Mouse (Mus musculus): ENCODE results near the gene Slc22a17. TPM values are rescaled to one million over a fixed set of nuclear protein-coding genes. Genes with fewer than 3 reads are reported as not detected.
A peak's percentile ranks its signal among the peaks of the same experiment; 100 is the strongest.

Slc22a17 gene
- polyA plus RNA-seq, 1 experiment from 2014 or later = 32.4 TPM

DNA sequence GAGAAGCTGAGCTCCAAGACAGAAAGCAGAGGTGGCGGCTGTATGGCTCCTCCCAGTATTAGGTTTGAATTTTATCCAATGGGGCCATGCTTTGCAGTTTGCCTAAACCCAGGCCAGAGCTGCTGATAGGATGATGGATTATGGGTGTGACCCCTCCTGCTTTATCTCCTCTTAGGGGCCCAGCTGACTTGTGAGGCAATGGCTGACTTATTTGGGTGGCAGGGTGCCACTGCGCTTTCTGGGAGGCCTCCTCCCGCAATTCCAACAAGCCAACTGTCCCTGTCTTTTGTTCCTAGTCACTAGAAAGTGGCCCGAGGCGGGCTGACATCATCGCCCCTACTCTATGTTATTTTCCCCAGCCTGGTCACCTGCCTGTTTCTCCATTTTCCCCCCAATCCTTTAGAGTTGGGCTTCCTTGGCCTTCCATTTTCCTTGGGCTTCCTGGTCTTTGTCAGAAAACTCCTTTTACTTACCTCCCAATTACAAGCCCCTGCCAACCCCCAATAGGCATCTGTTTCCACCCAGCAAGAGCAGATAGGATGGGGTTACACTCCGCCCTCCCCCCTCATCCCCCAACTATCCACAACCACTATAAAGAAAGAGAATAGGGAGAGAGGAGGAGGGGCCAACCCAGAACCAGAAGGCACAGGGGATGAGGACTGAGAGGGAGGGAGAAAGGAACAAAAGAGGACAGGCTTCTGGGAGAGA is 11.9 kb upstream of the Slc22a17 start:
- ATAC-seq (replicated peaks; ENCODE audit: low FRiP score, low TSS enrichment, low read depth) (peak; percentile 32), DNase-seq (ENCODE audit: low spot score) (peak; percentile 73)
- Histone ChIP-seq H3K27ac (ENCODE audit: low read depth) (peak overlapping the region; percentile 99), H3K9me3 (ENCODE audit: control insufficient read depth, low read length) (peaks cover 9% of the 10 kb centered on the region), H3K36me3 (ENCODE audit: control insufficient read depth, insufficient read depth, low read length) (peaks cover 14% of the 10 kb centered on the region), H3K4me2 (ENCODE audit: low read length) (peak overlapping the region; percentile 91), H3K4me1 (replicated peaks; ENCODE audit: control insufficient read depth, insufficient read depth, low read length) (peaks cover 26% of the 10 kb centered on the region), H3K27me3 (replicated peaks; ENCODE audit: control insufficient read depth, insufficient read depth, low read length) (no peaks in the 10 kb centered on the region), H3K4me3 (ENCODE audit: low read depth, low read length) (peak overlapping the region; percentile 68), H3K9ac (ENCODE audit: low read length) (peak overlapping the region; percentile 82)
- 14% methylated on average over 7 of the region's 7 CpGs for WGBS

DNA sequence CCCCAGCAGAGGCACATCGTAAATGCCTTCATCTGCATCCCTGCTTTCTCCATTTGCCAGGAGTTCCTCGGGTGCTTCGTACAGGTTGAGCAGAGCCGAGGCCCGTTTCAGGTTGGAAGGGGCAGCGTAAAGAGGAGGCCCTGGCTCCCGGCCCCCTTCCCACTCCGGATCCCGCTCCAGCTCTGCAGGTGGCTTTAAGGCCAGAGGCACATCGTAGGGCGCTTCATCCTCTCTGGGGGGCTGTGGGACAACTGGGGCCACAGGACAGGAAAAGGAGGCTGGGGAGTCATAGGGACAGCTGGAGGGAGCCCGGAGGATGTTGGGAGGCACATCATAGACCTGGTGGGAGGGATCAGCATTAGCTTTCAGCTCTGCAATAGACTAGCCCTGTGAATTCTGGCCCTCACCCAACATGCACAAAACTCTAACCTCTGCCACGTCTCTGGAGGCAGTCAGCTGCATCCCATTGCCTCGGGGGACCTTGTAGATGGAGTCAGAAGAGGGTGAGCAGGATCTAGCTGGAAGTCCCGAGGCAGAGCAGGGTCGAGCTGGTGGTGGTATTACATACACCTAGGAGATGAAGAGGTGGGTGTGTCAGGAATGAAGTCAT is 7.2 kb upstream of the Slc22a17 start:
- peaks cover 12% of the 10 kb centered on the region for H3K4me1 ChIP-seq (replicated peaks; ENCODE audit: control insufficient read depth, insufficient read depth, low read length)
- H3K27me3 ChIP-seq (replicated peaks; ENCODE audit: control insufficient read depth, insufficient read depth, low read length) = no peaks in the 10 kb centered on the region
- no peak overlapping the region for H3K9ac ChIP-seq (ENCODE audit: low read length)
- WGBS = 87% methylated on average over 16 of the region's 16 CpGs
- H3K9me3 ChIP-seq (ENCODE audit: control insufficient read depth, low read length) = peaks cover 9% of the 10 kb centered on the region
- no peak overlapping the region for H3K4me3 ChIP-seq (ENCODE audit: low read depth, low read length)
- DNase-seq (ENCODE audit: low spot score) (no peak), ATAC-seq (replicated peaks; ENCODE audit: low FRiP score, low TSS enrichment, low read depth) (no peak)
- no peak overlapping the region for H3K27ac ChIP-seq (ENCODE audit: low read depth)
- peaks cover 55% of the 10 kb centered on the region for H3K36me3 ChIP-seq (ENCODE audit: control insufficient read depth, insufficient read depth, low read length)
- H3K4me2 ChIP-seq (ENCODE audit: low read length) = no peak overlapping the region

DNA sequence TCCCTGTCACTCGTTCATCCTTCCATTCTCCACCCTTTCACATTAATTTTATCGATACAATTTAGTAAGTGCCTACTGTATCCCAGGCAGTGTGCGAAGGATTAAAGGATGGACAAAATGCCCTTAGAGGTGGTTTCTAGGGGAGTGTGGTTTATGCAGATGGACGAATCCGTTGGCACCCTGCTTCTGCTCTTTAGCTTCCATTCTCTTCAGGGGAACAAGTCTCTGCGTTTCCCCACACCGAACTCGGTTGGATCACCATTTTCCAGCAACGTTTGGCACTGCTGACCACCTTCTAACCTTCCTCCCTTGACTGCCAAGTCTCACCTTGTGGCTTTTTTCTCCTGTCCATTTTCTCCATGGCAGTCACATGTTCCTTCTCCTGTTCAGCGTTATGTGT is 411 bp upstream of the Slc22a17 start:
- Histone ChIP-seq H3K9ac (ENCODE audit: low read length) (peak overlapping the region; percentile 80), H3K27ac (ENCODE audit: low read depth) (peak overlapping the region; percentile 19; the same call in 1 of the 2 replicates), H3K4me1 (replicated peaks; ENCODE audit: control insufficient read depth, insufficient read depth, low read length) (peaks cover 12% of the 10 kb centered on the region), H3K9me3 (ENCODE audit: control insufficient read depth, low read length) (no peaks in the 10 kb centered on the region), H3K4me3 (ENCODE audit: low read depth, low read length) (peak overlapping the region; percentile 91), H3K4me2 (ENCODE audit: low read length) (peak overlapping the region; percentile 94), H3K36me3 (ENCODE audit: control insufficient read depth, insufficient read depth, low read length) (peaks cover 41% of the 10 kb centered on the region), H3K27me3 (replicated peaks; ENCODE audit: control insufficient read depth, insufficient read depth, low read length) (no peaks in the 10 kb centered on the region)
- 11% methylated on average over 10 of the region's 10 CpGs for WGBS
- no peak for ATAC-seq (replicated peaks; ENCODE audit: low FRiP score, low TSS enrichment, low read depth)
- no peak for DNase-seq (ENCODE audit: low spot score)

DNA sequence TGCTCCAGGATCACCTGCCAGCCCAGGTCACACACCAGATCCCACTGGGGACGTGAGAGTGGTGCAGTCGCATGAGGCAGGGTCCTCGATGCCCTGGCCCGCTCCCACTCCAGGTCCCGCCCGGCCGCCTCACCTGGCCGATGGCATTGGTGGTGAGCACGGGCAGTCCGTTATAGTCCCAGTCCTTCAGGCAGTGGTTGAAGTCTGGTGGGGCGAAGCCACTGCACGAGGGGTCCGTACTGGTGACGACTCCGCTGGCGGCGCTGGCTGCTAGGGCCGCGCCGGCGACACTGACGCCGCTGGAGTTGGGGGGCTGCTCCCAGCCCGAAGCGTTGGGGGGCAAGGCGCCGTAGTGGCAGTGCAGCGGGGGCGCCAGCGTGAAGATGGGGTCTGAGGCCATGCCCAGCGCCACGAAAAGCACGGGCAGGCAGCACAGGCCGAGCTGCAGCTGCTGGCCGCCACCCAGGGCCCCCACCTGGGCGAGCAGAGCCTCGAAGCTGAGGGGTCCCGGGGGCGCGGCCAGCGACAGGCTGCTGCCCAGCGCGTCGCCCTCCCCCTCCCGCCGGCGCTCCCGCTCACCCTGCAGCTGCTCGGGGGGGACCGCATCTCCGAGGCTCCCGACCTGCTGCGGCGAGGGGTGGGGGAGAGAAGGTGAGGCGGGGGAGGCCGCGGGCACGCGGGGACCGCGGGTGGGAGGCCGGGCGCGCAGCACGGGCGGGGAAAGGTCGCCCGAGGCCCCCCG is 652 bp downstream of the Slc22a17 start:
- peak overlapping the region; percentile 91 for H3K4me3 ChIP-seq (ENCODE audit: low read depth, low read length)
- peak; percentile 57 for ATAC-seq (replicated peaks; ENCODE audit: low FRiP score, low TSS enrichment, low read depth)
- no peaks in the 10 kb centered on the region for H3K27me3 ChIP-seq (replicated peaks; ENCODE audit: control insufficient read depth, insufficient read depth, low read length)
- H3K36me3 ChIP-seq (ENCODE audit: control insufficient read depth, insufficient read depth, low read length) = peaks cover 43% of the 10 kb centered on the region
- H3K4me1 ChIP-seq (replicated peaks; ENCODE audit: control insufficient read depth, insufficient read depth, low read length) = peaks cover 12% of the 10 kb centered on the region
- peak overlapping the region; percentile 74 for H3K27ac ChIP-seq (ENCODE audit: low read depth)
- peak; percentile 68 for DNase-seq (ENCODE audit: low spot score)
- H3K9ac ChIP-seq (ENCODE audit: low read length) = peak overlapping the region; percentile 80
- WGBS = 4% methylated on average over 53 of the region's 69 CpGs
- H3K9me3 ChIP-seq (ENCODE audit: control insufficient read depth, low read length) = no peaks in the 10 kb centered on the region
- peak overlapping the region; percentile 94 for H3K4me2 ChIP-seq (ENCODE audit: low read length)

DNA sequence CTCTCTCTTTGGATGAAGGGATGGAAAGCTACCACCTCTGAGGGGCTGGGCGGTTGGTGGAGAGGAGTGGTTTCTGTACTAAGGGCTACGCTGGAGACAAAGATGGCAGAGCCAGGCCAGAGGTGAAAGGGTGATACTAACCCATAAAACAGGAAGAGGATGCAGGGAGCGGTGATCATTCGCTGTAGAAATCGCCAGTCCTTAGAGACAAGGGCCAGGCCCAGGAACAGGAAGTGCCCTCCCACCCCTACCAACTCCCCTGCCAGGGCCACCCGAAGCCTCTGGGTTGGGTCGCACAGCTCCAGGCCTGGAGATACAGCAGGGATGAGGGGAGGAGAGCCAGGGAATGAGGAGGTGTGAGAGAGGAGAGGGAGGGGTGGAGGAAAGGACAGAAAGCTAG is 4.2 kb downstream of the Slc22a17 start:
- Histone ChIP-seq H3K9ac (ENCODE audit: low read length) (no peak overlapping the region), H3K36me3 (ENCODE audit: control insufficient read depth, insufficient read depth, low read length) (peaks cover 43% of the 10 kb centered on the region), H3K4me1 (replicated peaks; ENCODE audit: control insufficient read depth, insufficient read depth, low read length) (peaks cover 11% of the 10 kb centered on the region), H3K4me2 (ENCODE audit: low read length) (no peak overlapping the region), H3K9me3 (ENCODE audit: control insufficient read depth, low read length) (no peaks in the 10 kb centered on the region), H3K4me3 (ENCODE audit: low read depth, low read length) (no peak overlapping the region), H3K27me3 (replicated peaks; ENCODE audit: control insufficient read depth, insufficient read depth, low read length) (no peaks in the 10 kb centered on the region), H3K27ac (ENCODE audit: low read depth) (no peak overlapping the region)
- ATAC-seq (replicated peaks; ENCODE audit: low FRiP score, low TSS enrichment, low read depth) = no peak
- DNase-seq (ENCODE audit: low spot score) = no peak
- WGBS = 81% methylated on average over 7 of the region's 7 CpGs

DNA sequence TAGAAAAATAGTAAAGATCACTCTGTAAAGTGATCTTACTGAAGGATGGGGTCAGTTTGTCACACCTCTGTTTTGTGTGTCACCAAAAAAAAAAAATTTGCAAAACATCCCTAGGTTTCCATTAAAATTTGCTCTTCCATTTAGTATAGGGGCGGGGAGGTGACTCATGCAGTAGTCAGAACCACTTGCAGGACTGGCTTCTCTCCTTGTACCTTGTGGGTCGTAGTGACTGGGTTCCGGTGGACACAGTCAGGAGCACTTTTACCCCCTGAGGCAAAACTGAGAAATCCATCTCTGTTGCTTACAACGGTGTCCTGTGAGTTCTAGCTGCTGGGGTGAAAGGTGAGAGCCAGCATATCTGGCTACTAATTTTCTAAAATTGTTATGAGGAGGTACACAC is 9.3 kb downstream of the Slc22a17 start:
- Histone ChIP-seq H3K4me3 (ENCODE audit: low read depth, low read length) (no peak overlapping the region), H3K9ac (ENCODE audit: low read length) (no peak overlapping the region), H3K4me1 (replicated peaks; ENCODE audit: control insufficient read depth, insufficient read depth, low read length) (no peaks in the 10 kb centered on the region), H3K36me3 (ENCODE audit: control insufficient read depth, insufficient read depth, low read length) (peaks cover 36% of the 10 kb centered on the region), H3K27ac (ENCODE audit: low read depth) (no peak overlapping the region), H3K4me2 (ENCODE audit: low read length) (no peak overlapping the region), H3K27me3 (replicated peaks; ENCODE audit: control insufficient read depth, insufficient read depth, low read length) (no peaks in the 10 kb centered on the region), H3K9me3 (ENCODE audit: control insufficient read depth, low read length) (no peaks in the 10 kb centered on the region)
- WGBS = 93% methylated on average over 4 of the region's 4 CpGs
- DNase-seq (ENCODE audit: low spot score) = no peak
- no peak for ATAC-seq (replicated peaks; ENCODE audit: low FRiP score, low TSS enrichment, low read depth)

GRCm38 (mm10) chr14:54900383-54900782 is 12.5 kb downstream of the Slc22a17 start:
- 0% methylated on average over 3 of the region's 3 CpGs for WGBS
- Histone ChIP-seq H3K9ac (ENCODE audit: low read length) (no peak overlapping the region), H3K27ac (ENCODE audit: low read depth) (no peak overlapping the region), H3K9me3 (ENCODE audit: control insufficient read depth, low read length) (no peaks in the 10 kb centered on the region), H3K36me3 (ENCODE audit: control insufficient read depth, insufficient read depth, low read length) (peaks cover 46% of the 10 kb centered on the region), H3K4me2 (ENCODE audit: low read length) (no peak overlapping the region), H3K4me3 (ENCODE audit: low read depth, low read length) (no peak overlapping the region), H3K27me3 (replicated peaks; ENCODE audit: control insufficient read depth, insufficient read depth, low read length) (no peaks in the 10 kb centered on the region), H3K4me1 (replicated peaks; ENCODE audit: control insufficient read depth, insufficient read depth, low read length) (peaks cover 6% of the 10 kb centered on the region)
- ATAC-seq (replicated peaks; ENCODE audit: low FRiP score, low TSS enrichment, low read depth) (peak; percentile 66), DNase-seq (ENCODE audit: low spot score) (peak; percentile 76)

DNA sequence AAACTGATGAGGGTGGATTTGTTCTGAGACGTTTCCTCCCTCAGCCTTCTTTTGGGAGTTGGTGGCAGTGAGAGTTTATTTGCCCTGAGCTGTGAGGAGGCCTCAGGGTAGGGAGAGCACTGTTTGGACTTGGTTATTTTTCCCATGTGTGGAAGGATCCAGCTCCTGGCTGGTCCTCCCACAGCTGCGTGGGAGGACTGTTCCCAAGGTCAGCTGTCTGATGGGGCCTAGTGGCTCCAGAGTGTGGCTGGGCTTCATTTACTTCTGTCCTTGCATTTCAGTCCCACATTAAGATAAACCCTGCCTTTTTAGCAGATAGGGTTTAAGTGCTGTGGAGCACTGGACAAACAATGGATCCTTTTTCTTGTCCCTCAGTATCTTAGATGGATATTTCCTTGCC is 15.5 kb downstream of the Slc22a17 start:
- no peaks in the 10 kb centered on the region for H3K27me3 ChIP-seq (replicated peaks; ENCODE audit: control insufficient read depth, insufficient read depth, low read length)
- peaks cover 7% of the 10 kb centered on the region for H3K4me1 ChIP-seq (replicated peaks; ENCODE audit: control insufficient read depth, insufficient read depth, low read length)
- no peak overlapping the region for H3K27ac ChIP-seq (ENCODE audit: low read depth)
- H3K4me2 ChIP-seq (ENCODE audit: low read length) = no peak overlapping the region
- ATAC-seq (replicated peaks; ENCODE audit: low FRiP score, low TSS enrichment, low read depth) (no peak), DNase-seq (ENCODE audit: low spot score) (no peak)
- no peaks in the 10 kb centered on the region for H3K9me3 ChIP-seq (ENCODE audit: control insufficient read depth, low read length)
- no peak overlapping the region for H3K4me3 ChIP-seq (ENCODE audit: low read depth, low read length)
- 57% methylated on average over 2 of the region's 2 CpGs for WGBS
- peaks cover 41% of the 10 kb centered on the region for H3K36me3 ChIP-seq (ENCODE audit: control insufficient read depth, insufficient read depth, low read length)
- H3K9ac ChIP-seq (ENCODE audit: low read length) = no peak overlapping the region

All from intestine, embryonic 14.5 days (tissue).